Mouse (Mus musculus) heart, adult 11 months (tissue): ENCODE data around the gene Pnldc1.
A peak's percentile ranks its signal among the peaks of the same experiment; 100 is the strongest.
"Not testable (repeated sequence)": the region's sequence is repeated elsewhere in the genome, so short reads cannot be mapped to it uniquely, and the experiment has no call there.

ENCODE experiments used
- DNase-seq: peaks from one replicate; pipeline ENCODE4 v3.0.0; 2022

Gene Pnldc1

DNA sequence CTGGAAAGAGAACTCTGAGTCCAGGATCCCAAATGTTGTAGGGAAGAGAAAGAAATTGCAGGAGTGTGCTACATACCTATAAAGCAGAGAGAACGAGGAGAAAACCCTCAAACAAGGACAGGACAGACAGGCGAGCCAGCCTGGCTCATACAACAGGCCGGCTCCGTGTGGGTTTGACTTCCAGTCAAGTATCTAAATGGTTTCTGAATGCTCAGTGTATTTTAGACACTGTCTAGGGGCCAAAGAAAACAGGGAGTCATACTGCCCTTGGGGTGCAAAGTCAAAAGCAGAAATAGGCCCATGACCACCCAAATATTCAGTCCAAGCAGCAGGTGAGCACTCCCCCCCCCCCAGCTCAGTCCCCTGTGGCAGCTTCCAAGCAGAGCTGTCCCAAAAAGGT, 4.2 kb downstream of the Pnldc1 start:
- peak; percentile 70 for DNase-seq

DNA sequence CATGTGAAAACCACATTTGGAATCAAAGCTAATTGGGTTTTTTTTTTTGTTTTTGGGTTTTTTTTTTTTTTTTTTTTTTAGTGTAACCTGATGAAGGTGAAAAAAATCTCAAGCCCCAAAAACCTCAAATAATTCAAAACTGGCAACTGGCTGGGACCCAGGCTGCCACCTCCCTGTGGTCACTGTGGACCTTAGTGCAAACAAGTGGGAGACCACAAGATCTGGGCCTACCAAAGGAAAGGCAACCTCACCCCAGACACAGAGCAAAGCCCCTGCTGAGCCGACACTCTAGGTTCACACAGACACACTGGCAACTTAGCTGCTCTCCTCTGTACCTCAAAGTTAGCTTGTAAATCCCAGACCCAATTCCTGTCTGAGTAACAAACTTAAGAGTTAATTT, 5.7 kb downstream of the Pnldc1 start:
- no peak for DNase-seq

DNA sequence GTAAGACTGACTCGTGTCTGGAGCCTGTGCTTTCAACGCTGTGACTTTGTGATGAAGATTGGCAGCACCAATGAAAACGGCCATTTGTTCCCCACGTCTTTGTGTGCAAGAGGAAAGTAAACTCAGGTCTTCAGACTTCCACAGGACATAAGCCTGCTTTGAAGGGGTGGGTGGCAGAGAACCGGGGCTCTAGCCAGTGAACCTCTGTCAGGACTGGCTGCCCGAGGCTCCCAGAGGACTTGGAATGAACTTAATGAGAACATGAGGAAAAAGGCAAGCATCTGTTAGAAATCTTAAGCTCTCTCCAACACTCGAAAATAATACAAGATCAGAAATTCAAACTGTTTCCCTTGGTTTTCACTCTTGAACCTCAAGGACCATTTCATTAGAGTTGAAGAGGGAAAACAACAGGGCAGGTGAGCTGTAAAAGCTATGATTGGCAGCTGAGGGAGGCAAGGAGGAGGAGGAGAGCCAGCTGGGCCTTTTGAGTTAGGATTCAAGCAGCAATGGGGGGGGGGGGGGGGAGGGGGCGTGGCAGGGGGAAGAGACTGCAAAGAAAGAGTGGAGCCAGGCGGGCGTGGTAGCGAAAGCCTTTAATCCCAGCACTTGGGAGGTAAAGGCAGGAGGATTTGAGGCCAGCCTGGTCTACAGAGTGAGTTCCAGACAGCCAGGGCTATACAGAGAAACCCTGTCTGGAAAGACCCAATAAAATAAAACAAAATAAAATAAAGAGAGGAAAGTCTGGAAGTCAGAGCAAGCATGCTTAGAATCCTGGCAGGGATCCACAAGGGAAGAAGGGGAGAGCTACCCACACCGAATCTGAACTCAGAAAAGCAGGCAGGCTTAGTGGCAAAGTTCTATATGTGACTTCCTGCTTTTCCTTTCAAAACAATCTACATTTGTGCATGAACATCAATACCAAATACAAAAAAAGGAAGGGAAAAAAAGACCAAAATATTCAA, 6.4 kb downstream of the Pnldc1 start:
- DNase-seq = no peak

GRCm38 (mm10) chr17:12902291-12902690, 7.7 kb downstream of the Pnldc1 start:
- peak; percentile 80 for DNase-seq

DNA sequence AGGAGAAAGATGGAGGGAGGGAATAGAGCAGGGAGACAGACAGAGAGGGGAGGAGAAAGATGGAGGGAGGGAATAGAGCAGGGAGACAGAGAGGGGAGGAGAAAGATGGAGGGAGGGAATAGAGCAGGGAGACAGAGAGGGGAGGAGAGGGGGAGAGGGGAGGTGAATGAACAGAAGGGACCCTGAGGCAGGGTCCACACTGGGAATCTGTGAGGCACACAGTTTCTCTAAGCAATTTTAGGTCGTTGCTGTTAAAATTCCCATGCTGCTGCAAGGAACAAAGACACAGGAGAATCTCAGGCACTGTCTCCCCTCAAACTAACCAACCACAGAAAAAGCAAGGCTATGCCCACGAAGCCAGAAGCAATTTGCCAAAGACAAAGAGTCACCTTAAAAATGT, 11.4 kb downstream of the Pnldc1 start:
- DNase-seq = not testable (repeated sequence)

DNA sequence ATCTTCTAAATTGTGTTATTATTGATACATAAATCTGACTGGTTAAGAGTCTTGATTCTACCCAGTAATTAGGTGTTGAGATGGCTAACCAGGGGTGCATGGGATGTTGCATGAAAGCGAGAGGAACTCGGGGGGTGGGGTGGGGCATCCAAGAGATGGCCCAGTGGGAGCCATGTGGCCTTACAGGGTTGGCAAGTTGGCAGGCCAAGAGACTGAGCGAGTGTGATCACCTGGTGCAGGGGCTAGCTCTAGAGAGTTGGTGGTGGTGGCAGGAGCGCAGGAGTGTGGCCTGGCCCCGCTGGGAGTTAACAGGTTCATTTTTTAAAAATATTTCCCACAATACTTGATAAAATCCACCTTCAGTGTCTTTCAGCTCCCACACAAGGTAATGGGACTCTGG, 12.4 kb downstream of the Pnldc1 start:
- peak; percentile 80 for DNase-seq

GRCm38 (mm10) chr17:12892033-12892432, 18.0 kb downstream of the Pnldc1 start:
- DNase-seq = no peak

DNA sequence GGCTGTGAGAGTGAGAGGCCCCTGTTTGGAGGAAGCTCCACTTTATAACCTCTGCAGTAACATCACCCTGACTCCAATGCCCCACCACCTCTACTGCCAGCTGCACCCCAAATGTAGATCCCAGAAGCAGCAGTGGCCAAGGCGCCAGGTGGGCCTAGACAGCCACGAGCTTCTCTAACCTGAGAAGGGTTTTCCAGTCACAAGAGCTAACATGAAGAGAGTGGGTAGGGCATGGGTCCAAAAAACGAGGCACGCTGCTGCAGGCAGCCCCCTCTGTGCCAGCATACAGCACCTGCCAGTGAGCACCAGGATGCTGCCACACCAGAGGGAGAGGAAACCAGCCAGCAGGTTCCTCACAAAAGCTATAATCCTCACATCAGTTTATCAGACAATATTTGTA, 19.0 kb downstream of the Pnldc1 start:
- peak; percentile 76 for DNase-seq

GRCm38 (mm10) chr17:12887021-12887775, 22.8 kb downstream of the Pnldc1 start:
- peak; percentile 93 for DNase-seq

GRCm38 (mm10) chr17:12886620-12887019, 23.4 kb downstream of the Pnldc1 start:
- no peak for DNase-seq

DNA sequence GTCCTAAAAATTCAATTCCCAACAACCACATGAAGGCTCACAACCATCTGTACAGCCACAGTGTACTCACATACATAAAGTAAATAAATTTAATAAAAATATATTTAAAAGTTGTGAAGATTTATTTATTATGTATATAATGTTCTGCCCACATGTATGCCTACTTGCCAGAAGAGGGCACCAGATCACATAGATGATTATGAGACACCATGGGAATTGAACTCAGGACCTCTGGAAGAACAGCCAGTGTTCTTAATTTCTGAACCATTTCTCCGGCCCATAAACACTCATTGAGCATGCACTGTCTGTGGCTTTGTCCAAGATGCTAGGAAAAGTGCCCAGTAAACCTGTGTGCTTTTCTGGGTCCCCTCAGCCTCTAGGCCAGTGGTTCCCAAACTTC, 28.8 kb downstream of the Pnldc1 start:
- DNase-seq = no peak

DNA sequence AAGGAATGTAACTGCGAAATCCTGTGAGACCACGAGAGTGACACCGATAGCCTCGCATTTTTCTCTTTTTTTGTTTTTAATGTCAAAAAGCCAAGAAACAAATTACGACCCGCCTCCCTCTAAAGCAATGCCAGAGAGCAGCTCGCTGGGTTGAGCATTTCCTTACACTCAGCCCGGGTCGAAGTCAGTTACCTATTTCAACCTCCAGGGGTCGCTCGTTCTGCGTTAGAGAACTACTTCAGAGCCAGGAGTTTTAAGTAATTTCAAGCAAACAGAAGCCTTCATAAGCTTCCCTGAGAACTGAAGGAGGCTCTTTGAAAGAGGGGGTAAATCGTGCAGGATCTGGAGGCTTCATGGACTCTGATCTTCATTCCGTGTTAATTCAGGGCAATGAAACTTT, 29.9 kb downstream of the Pnldc1 start:
- DNase-seq = peak; percentile 96

- no peak for DNase-seq
Observed at GRCm38 (mm10) chr17:12875734-12876133, 34.3 kb downstream of the Pnldc1 start, which contains the start of gene Mrgprh. TSS of gene Mrgprh (plus strand) at chr17:12876034.

GRCm38 (mm10) chr17:12872275-12873028, 37.6 kb downstream of the Pnldc1 start:
- DNase-seq = no peak

GRCm38 (mm10) chr17:12868640-12869039, 41.4 kb downstream of the Pnldc1 start:
- no peak for DNase-seq

- DNase-seq = no peak
Observed at GRCm38 (mm10) chr17:12868043-12868442, 42.0 kb downstream of the Pnldc1 start, which contains the start of gene Mas1. TSS of gene Mas1 (minus strand) at chr17:12868143.

DNA sequence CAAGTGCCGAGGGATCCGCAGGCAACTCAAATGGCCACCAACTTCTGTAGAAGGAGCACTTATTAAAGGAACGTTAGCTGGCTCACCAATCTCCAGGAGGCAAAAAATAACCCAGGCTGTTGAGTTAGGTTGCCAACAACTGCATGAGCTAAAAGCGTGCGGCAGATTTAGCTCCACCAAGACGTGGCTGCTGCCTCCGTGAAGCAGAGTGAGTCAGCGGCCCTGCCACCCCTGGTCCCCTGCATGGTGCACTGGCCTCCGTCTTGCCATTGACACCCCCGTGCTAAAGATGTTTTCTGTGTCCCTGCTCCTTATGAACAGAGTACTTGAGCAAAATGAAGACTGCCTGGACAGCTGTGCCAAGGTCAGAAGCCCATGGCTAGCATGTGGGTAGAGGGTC, 43.2 kb downstream of the Pnldc1 start:
- peak; percentile 94 for DNase-seq

- DNase-seq = no peak
Observed at GRCm38 (mm10) chr17:12865407-12865806, 44.6 kb downstream of the Pnldc1 start.

GRCm38 (mm10) chr17:12864111-12864510, 45.9 kb downstream of the Pnldc1 start:
- DNase-seq = no peak

GRCm38 (mm10) chr17:12859006-12859520, 51.0 kb downstream of the Pnldc1 start:
- no peak for DNase-seq

DNA sequence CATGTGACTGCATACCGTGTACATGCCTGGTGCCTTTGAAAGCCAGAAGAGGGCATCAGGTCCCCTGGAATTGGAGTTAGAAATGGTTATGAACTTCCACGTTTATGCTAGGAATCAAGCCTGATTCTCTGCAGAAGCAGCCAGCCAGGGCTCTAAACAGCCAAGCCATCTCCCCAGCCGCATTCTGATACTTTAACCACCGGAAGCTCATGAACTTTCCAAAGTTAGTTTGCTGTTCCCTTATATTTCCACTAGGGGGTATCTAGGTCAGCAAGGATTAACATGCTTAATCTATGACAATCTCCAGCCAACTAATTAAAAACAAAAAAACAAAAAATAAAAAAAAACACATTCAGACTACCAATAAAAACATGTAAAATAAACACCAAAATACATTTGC, 52.0 kb downstream of the Pnldc1 start:
- DNase-seq = no peak

DNA sequence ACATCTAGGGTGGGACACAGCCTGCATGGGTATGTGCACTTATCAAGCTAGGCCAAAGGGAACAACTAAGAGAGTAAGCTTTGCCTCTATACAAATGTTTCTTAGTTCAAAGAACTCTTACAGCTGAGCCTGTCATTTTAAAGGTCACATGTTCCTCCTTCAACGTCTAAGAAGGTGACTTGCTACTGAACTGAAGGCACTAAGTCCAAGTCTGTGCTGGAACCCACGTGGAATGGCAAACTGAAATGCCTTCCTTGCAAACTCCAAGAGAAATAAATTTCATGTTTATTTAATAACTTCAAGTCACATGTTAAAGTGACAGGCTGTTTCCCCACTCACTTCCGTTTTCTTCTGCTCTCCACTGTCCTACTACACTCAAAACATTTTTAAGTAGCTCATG, 52.6 kb downstream of the Pnldc1 start:
- DNase-seq = no peak

- no peak for DNase-seq
Observed at GRCm38 (mm10) chr17:12854386-12854785, 55.6 kb downstream of the Pnldc1 start.
